Mouse (Mus musculus) kidney, adult 2 months (tissue): ENCODE measurements around the gene Siae. TPM values are rescaled to one million over a fixed set of nuclear protein-coding genes. Genes with fewer than 3 reads are reported as not detected.

Experiments used
- DNase-seq: peaks from one replicate; pipeline ENCODE4 v3.0.0; 2021
- H3K27ac ChIP-seq: fragments of 200-500 bp; 2 replicates; pipeline ENCODE4 v1.5.1; 2012; ENCODE audit warnings: low read depth, low read length, control low read depth, inconsistent platforms; ENCODE audit not compliant: insufficient read depth
- H3K27me3 ChIP-seq: fragments of 200-500 bp; replicated peaks from 2 replicates; pipeline ENCODE4 v1.6.1; 2012; ENCODE audit warnings: mild to moderate bottlenecking, moderate library complexity, low read length, inconsistent platforms; ENCODE audit not compliant: control insufficient read depth, insufficient read depth
- H3K36me3 ChIP-seq: fragments of 200-500 bp; 2 replicates; pipeline ENCODE4 v1.6.1; 2012; ENCODE audit warnings: mild to moderate bottlenecking, moderate library complexity, low read length, inconsistent platforms; ENCODE audit not compliant: control insufficient read depth, insufficient read depth
- H3K4me1 ChIP-seq: fragments of 200-500 bp; 2 replicates; pipeline ENCODE4 v1.6.1; 2011; ENCODE audit warnings: low read length; ENCODE audit not compliant: control insufficient read depth, insufficient read depth
- H3K4me3 ChIP-seq: fragments of 200-500 bp; 2 replicates; pipeline ENCODE4 v1.5.1; 2011; ENCODE audit warnings: mild to moderate bottlenecking, low read depth, low read length, control low read depth; ENCODE audit not compliant: insufficient read depth
- CTCF ChIP-seq: fragments of 200-500 bp; conservative IDR thresholded peaks from 2 replicates; pipeline ENCODE4 v1.5.1; 2011; ENCODE audit warnings: low read depth, mild to moderate bottlenecking, control low read depth, low read length, moderate library complexity, mixed read lengths; ENCODE audit not compliant: insufficient read depth, insufficient read length
- POLR2A ChIP-seq: fragments of 200-500 bp; IDR thresholded peaks from one replicate; pipeline ENCODE4 v1.6.1; 2011; ENCODE audit warnings: low read depth, low read length, control low read depth
- WGBS: fragments of 180-500 bp; shearing (Covaris S2); methylation state at CpG from one replicate; pipeline ENCODE4 v1.1.7; 2018; 5-methylcytosine and 5-hydroxymethylcytosine counted together
- polyA plus RNA-seq: library from polyadenylated mRNA; depleted of rRNA; stranded (reverse); fragments of >200 nt; gene quantifications from 2 replicates; pipeline ENCODE4 v1.2.3, GENCODE M21; 2012

Gene Siae
- polyA plus RNA-seq, 1 experiment = 17.8 TPM

DNA sequence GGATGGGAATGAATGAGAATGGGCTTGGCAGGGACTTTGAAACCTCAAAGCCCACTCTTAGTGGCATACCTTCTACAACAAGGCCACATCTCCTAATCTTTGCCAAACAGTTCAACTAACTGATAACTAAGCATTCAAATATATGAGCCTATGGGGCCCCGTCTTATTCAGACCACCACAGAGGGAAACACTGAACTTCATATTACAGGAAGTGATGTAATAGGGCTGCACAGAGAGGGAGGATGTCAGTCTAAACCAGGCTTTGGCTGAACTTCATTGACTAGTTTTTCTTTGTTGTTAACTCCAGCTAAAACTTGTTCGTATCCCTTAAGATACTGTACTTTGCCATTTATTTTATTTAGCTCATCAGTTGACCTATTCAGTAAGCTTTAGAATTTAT lies 74.4 kb downstream of the Siae start:
- no peaks in the 10 kb centered on the region for H3K4me1 ChIP-seq
- WGBS = 83% methylated on average over 2 of the region's 2 CpGs
- TF ChIP-seq CTCF (no peak), POLR2A (no peak)
- no peak overlapping the region for H3K4me3 ChIP-seq
- no peak overlapping the region for H3K27ac ChIP-seq
- DNase-seq = no peak
- H3K36me3 ChIP-seq = no peaks in the 10 kb centered on the region; the same call in 1 of the 2 replicates
- H3K27me3 ChIP-seq = no peaks in the 10 kb centered on the region

DNA sequence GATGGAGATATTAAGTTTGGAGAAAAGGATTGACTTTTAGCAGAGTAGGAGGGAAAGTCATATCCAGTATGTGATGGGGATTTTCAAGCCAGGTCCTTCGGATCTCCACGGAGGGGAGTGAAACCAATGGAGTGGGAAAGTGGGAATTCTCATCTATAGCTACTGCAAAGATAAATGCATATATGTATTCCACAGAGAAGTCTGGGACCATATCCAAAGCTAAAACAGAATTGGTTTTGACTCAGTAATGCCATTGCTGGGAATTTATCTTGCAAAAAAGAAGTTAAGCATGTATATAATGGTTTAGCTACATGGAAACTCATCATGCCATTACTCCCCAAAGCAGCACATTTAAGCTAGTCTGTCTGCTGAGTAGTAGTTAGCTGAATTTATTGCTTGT lies 76.8 kb downstream of the Siae start:
- Histone ChIP-seq H3K4me3 (no peak overlapping the region), H3K4me1 (no peaks in the 10 kb centered on the region)
- WGBS = 76% methylated on average over 2 of the region's 2 CpGs

DNA sequence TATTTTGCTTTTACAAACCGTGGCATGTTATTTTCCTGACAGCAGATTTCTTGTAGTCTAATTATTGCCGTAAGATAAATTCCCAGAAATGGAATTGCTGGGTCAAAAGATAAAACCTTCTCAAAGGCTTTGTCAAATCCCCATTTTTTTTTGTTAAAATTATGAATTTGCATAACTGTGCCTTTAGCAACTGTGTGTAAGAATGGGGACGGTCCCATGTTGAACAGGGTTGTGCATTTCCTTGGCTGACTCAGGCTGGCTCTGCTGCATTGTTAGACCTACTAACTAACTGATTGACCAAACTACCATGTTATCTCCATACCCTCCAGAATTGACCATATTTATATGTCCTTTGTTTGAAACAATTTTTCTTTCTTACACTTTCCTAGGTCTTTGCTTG lies 78.8 kb downstream of the Siae start:
- H3K4me3 ChIP-seq = no peak overlapping the region
- H3K27me3 ChIP-seq = no peaks in the 10 kb centered on the region
- WGBS = 94% methylated on average over 3 of the region's 3 CpGs
- no peak for TF ChIP-seq CTCF
- TF ChIP-seq POLR2A = no peak
- no peaks in the 10 kb centered on the region for H3K4me1 ChIP-seq
- DNase-seq = no peak
- no peak overlapping the region for H3K27ac ChIP-seq
- H3K36me3 ChIP-seq = no peaks in the 10 kb centered on the region

More for the DNA sequence above, 76.8 kb downstream of the Siae start:
- Histone ChIP-seq H3K27ac (no peak overlapping the region), H3K36me3 (no peaks in the 10 kb centered on the region; the same call in 1 of the 2 replicates), H3K27me3 (no peaks in the 10 kb centered on the region)
- no peak for DNase-seq
- TF ChIP-seq CTCF (no peak), POLR2A (no peak)

DNA sequence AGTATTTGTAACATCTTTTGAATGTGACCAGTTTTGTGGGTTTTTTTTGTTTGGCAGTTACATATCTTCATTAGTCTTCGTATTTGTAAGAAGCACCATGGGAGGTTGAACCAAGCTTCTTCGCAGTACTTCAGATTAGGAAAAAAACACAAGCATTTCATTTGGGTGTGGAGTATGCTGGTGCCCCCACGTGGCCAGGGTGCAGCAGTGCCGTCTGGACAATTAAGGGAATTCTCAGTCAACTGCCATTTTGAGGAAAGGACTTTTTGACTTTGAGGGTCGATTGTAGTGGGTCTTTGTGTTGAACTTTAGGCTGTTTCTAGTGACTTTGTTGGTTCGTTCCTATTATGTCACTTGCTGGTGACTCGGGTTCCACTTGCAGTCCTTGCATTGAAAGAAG lies 80.8 kb downstream of the Siae start:
- Histone ChIP-seq H3K4me3 (no peak overlapping the region), H3K36me3 (no peaks in the 10 kb centered on the region; the same call in 1 of the 2 replicates), H3K4me1 (no peaks in the 10 kb centered on the region), H3K27me3 (no peaks in the 10 kb centered on the region), H3K27ac (no peak overlapping the region)
- TF ChIP-seq CTCF = peak; percentile 81
- TF ChIP-seq POLR2A = no peak
- peak; percentile 59 for DNase-seq
- 13% methylated on average over 7 of the region's 7 CpGs for WGBS

DNA sequence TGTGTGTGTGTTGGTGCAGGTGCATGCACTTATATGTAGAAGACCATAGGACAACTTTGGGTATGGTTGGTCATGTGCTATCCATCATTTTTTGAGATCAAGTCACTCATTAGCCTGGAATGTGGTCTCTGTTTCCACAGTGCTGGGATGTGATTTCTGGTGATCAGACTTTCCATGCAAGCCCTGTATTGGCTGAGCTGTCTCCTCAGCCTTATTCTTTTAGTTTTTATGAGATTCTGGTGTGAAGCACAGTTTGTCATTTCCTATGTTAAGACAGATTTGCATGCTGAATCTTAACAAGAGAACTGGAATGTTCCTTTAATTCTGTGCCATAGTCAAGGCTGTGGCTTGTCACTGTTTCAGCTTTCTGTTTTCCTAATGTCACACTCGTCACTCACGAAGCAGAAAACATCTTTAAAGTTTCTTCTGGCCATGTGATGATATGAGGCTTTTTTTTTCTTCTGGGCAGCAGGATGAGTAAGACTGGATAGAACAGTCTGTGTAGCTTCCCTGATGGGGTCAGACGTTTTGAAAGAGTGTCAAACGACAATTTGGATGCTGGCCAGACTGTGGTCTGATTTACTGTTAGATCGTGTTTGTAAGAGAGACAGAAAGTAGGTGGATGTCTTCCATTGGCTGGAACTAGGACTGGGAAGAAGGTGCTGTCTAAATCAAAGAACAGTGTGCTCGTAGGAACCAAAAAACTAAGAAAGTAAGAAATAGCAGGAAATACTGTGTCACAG lies 81.5 kb downstream of the Siae start:
- no peaks in the 10 kb centered on the region for H3K4me1 ChIP-seq
- no peak for TF ChIP-seq POLR2A
- H3K36me3 ChIP-seq = no peaks in the 10 kb centered on the region; the same call in 1 of the 2 replicates
- no peak for DNase-seq
- H3K27me3 ChIP-seq = no peaks in the 10 kb centered on the region
- no peak overlapping the region for H3K27ac ChIP-seq
- WGBS = 44% methylated on average over 6 of the region's 6 CpGs
- no peak overlapping the region for H3K4me3 ChIP-seq

DNA sequence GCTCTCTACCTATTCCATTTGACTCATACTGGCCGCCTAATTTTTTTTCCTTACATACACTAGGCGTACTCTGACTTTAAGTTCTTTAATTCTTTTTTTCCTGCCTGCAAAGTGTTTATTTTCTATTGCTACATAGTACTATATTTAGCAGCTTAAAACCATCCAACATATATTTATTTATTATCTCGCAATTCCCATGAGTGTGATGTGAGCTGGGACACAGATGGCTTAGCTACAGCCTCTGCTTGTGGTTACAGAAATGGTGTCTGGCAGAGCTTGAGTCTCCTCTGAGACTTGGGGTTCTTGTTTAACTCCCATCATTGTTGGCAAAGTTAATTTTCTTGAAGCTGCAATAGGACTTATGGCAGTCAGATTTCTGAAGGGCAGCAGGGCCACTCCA lies 83.2 kb downstream of the Siae start:
- H3K36me3 ChIP-seq = no peaks in the 10 kb centered on the region; the same call in 1 of the 2 replicates
- no peak for DNase-seq
- 86% methylated on average over 3 of the region's 3 CpGs for WGBS
- no peak overlapping the region for H3K27ac ChIP-seq
- no peaks in the 10 kb centered on the region for H3K27me3 ChIP-seq
- no peaks in the 10 kb centered on the region for H3K4me1 ChIP-seq
- TF ChIP-seq POLR2A (no peak), CTCF (no peak)
- H3K4me3 ChIP-seq = no peak overlapping the region

DNA sequence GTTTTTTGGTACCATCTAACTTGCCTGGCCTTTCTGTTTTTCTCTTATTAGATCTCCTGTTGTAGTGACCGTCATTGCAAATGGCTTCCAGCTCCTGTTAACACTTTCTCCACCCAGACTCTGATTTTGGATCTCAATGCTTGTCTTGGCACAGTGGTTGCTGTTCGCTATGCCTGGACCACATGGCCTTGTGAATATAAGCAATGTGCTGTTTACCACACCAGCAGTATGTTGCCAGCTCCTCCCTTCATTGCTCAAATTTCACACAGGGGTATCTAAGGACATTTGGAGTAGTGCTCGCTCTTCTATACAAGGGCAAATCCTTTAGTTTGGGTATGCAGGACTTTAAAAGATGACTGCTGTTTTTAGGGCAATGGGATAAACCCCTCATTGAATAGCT lies 90.7 kb downstream of the Siae start:
- Histone ChIP-seq H3K4me3 (no peak overlapping the region), H3K36me3 (peaks cover 15% of the 10 kb centered on the region), H3K4me1 (no peaks in the 10 kb centered on the region), H3K27me3 (no peaks in the 10 kb centered on the region), H3K27ac (no peak overlapping the region)
- no peak for TF ChIP-seq POLR2A
- no peak for TF ChIP-seq CTCF
- 84% methylated on average over 3 of the region's 3 CpGs for WGBS
- DNase-seq = no peak

DNA sequence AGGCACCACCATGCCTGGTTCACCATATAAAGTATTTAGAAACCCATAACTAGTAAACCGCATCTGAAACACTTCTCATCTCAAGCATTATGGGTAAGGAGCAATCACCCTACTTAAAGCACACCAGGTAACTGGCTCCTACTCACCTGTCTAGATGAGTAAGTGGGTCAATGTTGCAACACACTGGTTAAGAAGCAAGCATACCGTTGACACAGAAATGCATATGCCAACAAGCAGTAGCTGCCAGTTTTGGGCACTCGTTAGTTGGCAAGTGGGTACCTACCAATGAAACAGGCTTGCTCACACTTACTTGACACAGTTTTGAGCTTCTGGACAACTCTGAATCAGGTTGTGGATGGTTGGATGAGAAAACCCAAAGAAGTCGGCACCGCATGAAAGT lies 95.1 kb downstream of the Siae start:
- Histone ChIP-seq H3K27ac (no peak overlapping the region), H3K4me3 (no peak overlapping the region), H3K27me3 (no peaks in the 10 kb centered on the region), H3K4me1 (no peaks in the 10 kb centered on the region), H3K36me3 (peaks cover 22% of the 10 kb centered on the region)
- TF ChIP-seq POLR2A (no peak), CTCF (no peak)
- no peak for DNase-seq
- WGBS = 92% methylated on average over 5 of the region's 5 CpGs
